Mouse (Mus musculus) CD4-positive helper T cell, adult 2 months (primary cell): Measurements from ENCODE around the gene Cntnap1.
"Not testable (repeated sequence)": the region's sequence is repeated elsewhere in the genome, so short reads cannot be mapped to it uniquely, and the experiment has no call there.

Experiments
- DNase-seq: peaks from one replicate; pipeline ENCODE4 v3.0.0-alpha.2; 2012; ENCODE audit warnings: low read depth, missing footprints, low spot score

Cntnap1 gene

GRCm38 (mm10) chr11:101149178-101150105 is 20.9 kb upstream of the Cntnap1 start:
- DNase-seq: no peak

GRCm38 (mm10) chr11:101151063-101151462 is 19.3 kb upstream of the Cntnap1 start:
- no peak for DNase-seq

GRCm38 (mm10) chr11:101152825-101153224 is 17.5 kb upstream of the Cntnap1 start:
- DNase-seq: no peak

GRCm38 (mm10) chr11:101154648-101155047 is 15.7 kb upstream of the Cntnap1 start:
- DNase-seq: no peak

- no peak for DNase-seq
Observed at GRCm38 (mm10) chr11:101155151-101155550, 15.2 kb upstream of the Cntnap1 start.

GRCm38 (mm10) chr11:101155728-101156371 is 14.5 kb upstream of the Cntnap1 start, which contains the start of gene Tubg2:
Gene Tubg2, plus strand, starts transcription at chr11:101155907.
- peak; percentile 62 for DNase-seq

GRCm38 (mm10) chr11:101160151-101160550 is 10.2 kb upstream of the Cntnap1 start:
- DNase-seq: not testable (repeated sequence)

- DNase-seq: not testable (repeated sequence)
Observed at GRCm38 (mm10) chr11:101160981-101161505, 9.3 kb upstream of the Cntnap1 start.

- DNase-seq: no peak
Observed at GRCm38 (mm10) chr11:101161551-101161950, 8.8 kb upstream of the Cntnap1 start.

GRCm38 (mm10) chr11:101162301-101162700 is 8.0 kb upstream of the Cntnap1 start:
- no peak for DNase-seq

GRCm38 (mm10) chr11:101162772-101163171 is 7.6 kb upstream of the Cntnap1 start:
- DNase-seq: no peak

- DNase-seq: no peak
Observed at GRCm38 (mm10) chr11:101163476-101164350, 6.6 kb upstream of the Cntnap1 start.

GRCm38 (mm10) chr11:101164351-101164665 is 6.0 kb upstream of the Cntnap1 start:
- DNase-seq: peak; percentile 37

GRCm38 (mm10) chr11:101164677-101165580 is 5.4 kb upstream of the Cntnap1 start:
- DNase-seq: peak; percentile 29

GRCm38 (mm10) chr11:101166357-101166756 is 4.0 kb upstream of the Cntnap1 start:
- no peak for DNase-seq

GRCm38 (mm10) chr11:101167211-101167962 is 2.9 kb upstream of the Cntnap1 start:
- no peak for DNase-seq

GRCm38 (mm10) chr11:101167963-101168300 is 2.4 kb upstream of the Cntnap1 start:
- no peak for DNase-seq

- DNase-seq: no peak
Observed at GRCm38 (mm10) chr11:101168301-101168980, 1.9 kb upstream of the Cntnap1 start.
